Mouse (Mus musculus) cerebellum, adult 2 months (tissue): ENCODE measurements around the gene Dgkh. TPM values are rescaled to one million over a fixed set of nuclear protein-coding genes. Genes with fewer than 3 reads are reported as not detected.

Experiments
- DNase-seq, 2 experiments: peaks; one replicate each; pipeline ENCODE4 v3.0.0; 2021
- H3K27ac ChIP-seq: fragments of 200-500 bp; 2 replicates; pipeline ENCODE4 v1.5.1; 2012; ENCODE audit warnings: low read length, control low read depth, inconsistent platforms; ENCODE audit not compliant: insufficient read depth
- H3K27me3 ChIP-seq: fragments of 200-500 bp; 2 replicates; pipeline ENCODE4 v1.6.1; 2012; ENCODE audit warnings: inconsistent platforms, mild to moderate bottlenecking, low read length, moderate library complexity; ENCODE audit not compliant: control insufficient read depth, insufficient read depth
- H3K4me1 ChIP-seq: fragments of 200-500 bp; 2 replicates; pipeline ENCODE4 v1.6.1; 2011; ENCODE audit warnings: low read length; ENCODE audit not compliant: control insufficient read depth, insufficient read depth
- H3K4me3 ChIP-seq: fragments of 200-500 bp; replicated peaks from 2 replicates; pipeline ENCODE3; 2011; ENCODE audit warnings: mild to moderate bottlenecking, low read depth, low read length, control low read depth; ENCODE audit not compliant: insufficient read depth
- CTCF ChIP-seq: fragments of 200-500 bp; IDR thresholded peaks from 2 replicates; pipeline ENCODE4 v1.5.1; 2011; ENCODE audit warnings: low read depth, mild to moderate bottlenecking, control low read depth, low read length, moderate library complexity, borderline replicate concordance; ENCODE audit not compliant: insufficient read depth
- POLR2A ChIP-seq: fragments of 200-500 bp; IDR thresholded peaks from 2 replicates; pipeline ENCODE4 v1.6.1; 2011; ENCODE audit warnings: low read length, control low read depth, borderline replicate concordance; ENCODE audit not compliant: insufficient read depth
- WGBS: fragments of 180-500 bp; shearing (Covaris S2); methylation state at CpG from one replicate; pipeline ENCODE4 v1.1.7; 2018; 5-methylcytosine and 5-hydroxymethylcytosine counted together
- polyA plus RNA-seq: library from polyadenylated mRNA; depleted of rRNA; stranded (reverse); fragments of >200 nt; gene quantifications from 2 replicates; pipeline ENCODE4 v1.2.3, GENCODE M21; 2012; rRNA removed

The Dgkh gene
- polyA plus RNA-seq, 1 experiment: 8.9 TPM

DNA sequence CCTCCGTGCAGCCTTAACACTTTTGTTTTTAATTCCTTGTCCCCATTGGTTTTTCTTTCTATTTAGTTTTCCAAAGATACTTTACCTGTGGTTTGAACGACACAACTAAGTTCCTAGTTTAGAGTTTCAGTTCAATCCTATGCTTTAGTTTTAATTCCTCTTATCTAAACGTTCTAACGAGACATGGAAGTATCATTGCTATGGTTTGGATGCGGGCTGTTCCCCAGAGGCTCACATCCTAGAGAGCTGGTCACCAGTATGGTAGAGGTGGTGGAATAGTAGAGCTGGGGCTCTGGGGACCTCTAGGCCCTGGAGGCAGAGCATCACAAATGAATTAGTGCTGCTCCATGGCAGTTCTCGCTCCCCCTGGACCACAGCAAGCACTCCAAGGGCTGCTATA is 205.7 kb downstream of the Dgkh start:
- no peak for DNase-seq
- Histone ChIP-seq H3K27me3 (no peaks in the 10 kb centered on the region), H3K4me1 (peaks cover 17% of the 10 kb centered on the region), H3K27ac (no peak overlapping the region), H3K4me3 (no peak overlapping the region)
- whole genome bisulfite sequencing: 80% methylated on average over 6 of the region's 6 CpGs
- TF ChIP-seq POLR2A (no peak), CTCF (no peak)

DNA sequence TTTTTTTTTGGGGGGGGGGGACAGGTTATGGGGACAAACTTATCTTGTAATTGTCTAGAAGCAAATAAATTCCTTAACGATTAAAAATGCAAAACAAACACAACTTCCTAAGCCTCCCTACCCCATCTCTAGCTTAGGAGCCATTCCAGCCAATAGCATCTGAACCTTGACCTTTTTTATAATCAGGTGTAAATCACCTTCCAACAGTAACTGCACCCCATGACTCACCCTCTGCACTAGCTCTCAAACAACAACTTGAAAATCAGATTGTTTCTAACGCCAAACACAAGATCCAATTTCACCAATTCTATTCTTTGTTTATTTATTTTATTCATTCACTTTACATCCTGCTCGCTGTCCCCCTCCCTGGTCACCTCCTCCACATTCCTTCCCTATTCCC is 206.1 kb downstream of the Dgkh start:
- WGBS: 83% methylated on average over 3 of the region's 3 CpGs
- no peak for TF ChIP-seq CTCF
- no peak for TF ChIP-seq POLR2A

DNA sequence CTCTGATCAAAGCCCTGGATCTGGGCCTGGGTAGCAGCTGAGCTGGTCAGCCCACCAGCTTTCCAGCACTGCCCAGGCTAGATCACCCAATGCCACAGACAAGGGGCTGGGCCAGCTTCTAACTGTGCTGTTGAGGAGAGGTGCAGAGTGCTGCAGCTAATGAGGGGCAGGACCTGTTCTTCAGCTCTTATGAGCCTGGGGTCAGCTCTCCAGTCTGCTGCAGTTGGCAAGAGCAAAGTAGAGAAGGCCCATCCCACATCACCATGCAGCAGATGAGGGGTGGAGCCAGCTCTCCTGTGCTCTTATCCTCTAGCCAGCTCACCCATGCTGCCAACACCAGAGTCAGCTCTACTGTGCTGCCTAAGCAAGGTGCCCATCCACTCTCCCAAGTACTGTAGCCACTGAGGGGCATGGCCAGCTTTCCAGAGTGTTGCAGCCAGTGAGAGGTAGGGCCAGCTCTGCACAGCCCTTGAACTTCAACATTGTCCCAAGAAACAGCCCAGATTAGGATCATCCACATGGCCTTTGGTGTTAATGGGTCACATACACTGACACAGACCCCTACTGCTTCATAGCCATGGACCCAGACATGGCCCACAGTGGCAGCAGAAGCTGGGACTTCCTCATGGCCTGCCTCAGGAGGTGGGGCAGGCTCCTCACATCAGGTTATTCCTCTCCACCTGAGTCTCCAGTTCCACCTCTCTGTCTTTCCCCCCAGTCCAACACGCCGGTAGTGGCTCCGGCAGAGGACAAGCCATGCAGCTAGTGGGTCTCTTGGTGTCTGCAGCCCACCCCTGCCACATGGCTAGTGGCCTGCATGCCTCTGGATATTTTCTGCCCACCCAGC is 206.7 kb downstream of the Dgkh start:
- H3K27me3 ChIP-seq: no peaks in the 10 kb centered on the region
- no peak overlapping the region for H3K4me3 ChIP-seq
- TF ChIP-seq CTCF (no peak), POLR2A (no peak)
- H3K4me1 ChIP-seq: peaks cover 14% of the 10 kb centered on the region
- DNase-seq: no peak
- no peak overlapping the region for H3K27ac ChIP-seq
- WGBS: 88% methylated on average over 3 of the region's 3 CpGs

More for the DNA sequence above, 206.1 kb downstream of the Dgkh start:
- H3K27me3 ChIP-seq: no peaks in the 10 kb centered on the region
- H3K27ac ChIP-seq: no peak overlapping the region
- H3K4me1 ChIP-seq: peaks cover 15% of the 10 kb centered on the region
- no peak overlapping the region for H3K4me3 ChIP-seq
- DNase-seq: no peak

DNA sequence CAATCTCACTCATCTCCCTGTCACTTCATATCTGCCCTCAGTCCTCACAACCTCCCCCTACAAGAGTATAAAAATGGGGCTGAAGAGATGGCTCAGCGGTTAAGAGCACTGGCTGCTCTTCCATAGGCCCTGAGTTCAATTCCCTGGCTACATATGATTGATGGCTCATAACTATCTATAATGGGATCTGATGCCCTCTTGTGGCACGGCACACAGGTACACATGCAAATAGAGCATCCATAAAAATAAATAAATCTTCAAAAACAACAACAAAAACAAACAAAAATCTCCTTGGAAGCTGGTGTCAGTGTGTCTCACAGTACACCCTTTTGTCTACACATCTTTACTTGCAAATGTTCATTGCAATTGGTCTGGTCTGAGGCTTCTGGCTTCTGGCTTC is 207.5 kb downstream of the Dgkh start:
- no peak overlapping the region for H3K27ac ChIP-seq
- no peaks in the 10 kb centered on the region for H3K27me3 ChIP-seq
- no peak for DNase-seq
- peaks cover 10% of the 10 kb centered on the region for H3K4me1 ChIP-seq
- no peak overlapping the region for H3K4me3 ChIP-seq
- TF ChIP-seq CTCF: no peak
- no peak for TF ChIP-seq POLR2A
- WGBS: 92% methylated on average over 2 of the region's 2 CpGs

DNA sequence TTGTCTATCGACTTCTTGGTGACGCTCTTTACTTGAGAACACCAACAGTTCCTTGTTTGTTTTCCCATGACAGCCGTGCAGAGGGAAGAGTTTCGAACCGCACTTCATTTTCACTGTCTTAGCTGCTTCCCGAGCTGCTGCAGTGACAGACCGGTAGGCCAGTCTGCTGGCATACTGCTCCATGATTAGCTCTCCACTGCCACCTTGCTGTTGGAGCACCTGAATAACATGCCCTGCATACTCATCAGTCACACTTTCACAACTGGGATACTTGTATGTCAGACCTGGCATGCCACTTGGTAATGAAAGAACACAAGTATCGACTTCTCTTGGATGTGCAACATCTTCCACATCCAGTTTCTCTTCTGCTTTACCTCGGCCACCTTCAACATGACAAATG is 221.9 kb downstream of the Dgkh start:
- H3K27ac ChIP-seq: no peak overlapping the region
- H3K27me3 ChIP-seq: no peaks in the 10 kb centered on the region
- no peaks in the 10 kb centered on the region for H3K4me1 ChIP-seq
- DNase-seq: no peak
- TF ChIP-seq POLR2A (no peak), CTCF (no peak)
- WGBS: 71% methylated on average over 9 of the region's 9 CpGs
- no peak overlapping the region for H3K4me3 ChIP-seq

DNA sequence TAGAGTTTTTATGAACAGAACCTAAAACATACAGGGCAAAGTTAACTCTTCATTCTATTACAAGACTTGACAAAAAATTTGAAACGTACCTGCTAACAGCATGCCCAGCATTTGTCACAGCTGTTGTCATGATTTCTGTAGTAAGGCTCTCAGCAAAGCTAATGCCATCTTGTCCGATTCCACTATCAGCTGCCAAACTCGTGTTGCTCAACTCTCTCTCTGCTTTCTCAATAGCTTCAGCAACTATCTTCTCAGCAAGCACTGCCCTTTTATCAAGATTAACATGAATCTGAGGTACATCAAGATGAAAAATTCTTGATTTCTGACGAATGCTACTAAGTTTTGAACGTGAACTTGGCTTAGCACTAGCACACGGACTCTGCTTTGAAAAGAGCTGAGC is 222.8 kb downstream of the Dgkh start:
- Histone ChIP-seq H3K27ac (no peak overlapping the region), H3K4me1 (no peaks in the 10 kb centered on the region), H3K4me3 (no peak overlapping the region), H3K27me3 (no peaks in the 10 kb centered on the region)
- no peak for DNase-seq
- WGBS: 90% methylated on average over 6 of the region's 6 CpGs
- TF ChIP-seq POLR2A: no peak
- no peak for TF ChIP-seq CTCF

Other genes starting within 250 kb of the Dgkh start
- gene Akap11, start 196.0 kb downstream of the Dgkh start, polyA plus RNA-seq: 51.0 TPM in 2 replicates
- gene Vwa8, start 116.3 kb upstream of the Dgkh start, polyA plus RNA-seq: 45.4 and 46.7 TPM in 2 replicates